Mouse (Mus musculus) effector memory CD4-positive, alpha-beta T cell, adult 5 months (primary cell): ENCODE measurements around the gene Spin2-ps6. TPM values are rescaled to one million over a fixed set of nuclear protein-coding genes. Genes with fewer than 3 reads are reported as not detected.

ENCODE experiments used
- polyA plus RNA-seq: library from polyadenylated mRNA; unstranded; fragments of 100-300 nt; shearing (Covaris generic); gene quantifications from one replicate; pipeline ENCODE4 v1.2.1, GENCODE M21; 2017

The Spin2-ps6 gene
- polyA plus RNA-seq = 0.76 TPM

DNA sequence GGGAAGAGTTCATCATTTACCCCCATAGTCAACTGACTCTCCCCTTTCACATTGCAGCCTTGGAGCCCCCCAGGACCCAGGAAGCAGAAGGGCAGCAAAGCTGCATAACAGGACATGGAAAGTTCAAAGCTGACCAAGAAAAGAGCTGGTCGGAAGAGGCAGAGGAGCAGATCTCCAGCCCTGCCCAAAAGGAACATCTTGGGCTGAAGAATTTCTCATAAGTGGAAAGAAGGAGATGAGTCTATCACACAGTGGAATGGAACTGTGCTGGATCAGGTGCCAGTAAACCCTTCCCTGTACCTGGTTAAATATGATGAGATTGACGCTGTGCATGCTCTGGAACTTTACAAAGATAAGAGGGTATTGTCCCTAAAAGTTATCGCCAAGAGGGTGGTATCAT is at the start of gene Spin2-ps6:
TSS of gene Spin2-ps6 (plus strand) at position 301 of the 400 bp plus-strand sequence.

Other genes with a start within 250 kb of the Spin2-ps6 start
- gene Btbd35f12, start 78.5 kb downstream of the Spin2-ps6 start, polyA plus RNA-seq = not detected